Mouse (Mus musculus) limb, embryonic 14.5 days (tissue): ENCODE measurements at regions not wholly inside any gene's neighbourhood (a gene's known extent, or its start where the extent isn't known, plus 50 kb on each side); places are given as distances from the start of the nearest gene placed in this dataset.

ENCODE experiments used
- ATAC-seq: fragments of 200-750 bp; cut with Nextera tagmentation; 2 replicates; pipeline ENCODE4 v1.8.0; 2017; ENCODE audit warnings: low read depth, moderate number of reproducible peaks, moderate TSS enrichment; ENCODE audit not compliant: low FRiP score
- DNase-seq: peaks from one replicate; pipeline ENCODE4 v3.0.0-alpha.2; 2015; ENCODE audit warnings: low spot score
- H3K27ac ChIP-seq: fragments of 300-500 bp; sonication (generic); replicated peaks from 2 replicates; pipeline ENCODE4 v1.5.1; 2014; ENCODE audit warnings: low read depth, mild to moderate bottlenecking, low read length, moderate library complexity, mixed read lengths
- H3K27me3 ChIP-seq: fragments of 300-500 bp; sonication (generic); 2 replicates; pipeline ENCODE4 v1.6.1; 2014; ENCODE audit warnings: low read length, mixed read lengths; ENCODE audit not compliant: control insufficient read depth, insufficient read depth
- H3K36me3 ChIP-seq: fragments of 300-500 bp; sonication (generic); 2 replicates; pipeline ENCODE4 v1.6.1; 2014; ENCODE audit warnings: mild to moderate bottlenecking, low read length, moderate library complexity, mixed read lengths; ENCODE audit not compliant: control insufficient read depth, insufficient read depth
- H3K4me1 ChIP-seq: fragments of 300-500 bp; sonication (generic); 2 replicates; pipeline ENCODE4 v1.6.1; 2014; ENCODE audit warnings: antibody characterized with exemption, low read length, mixed read lengths; ENCODE audit not compliant: control insufficient read depth, insufficient read depth
- H3K4me2 ChIP-seq: fragments of 300-500 bp; sonication (generic); replicated peaks from 2 replicates; pipeline ENCODE4 v1.6.1; 2014; ENCODE audit warnings: low read depth, mild to moderate bottlenecking, low read length, moderate library complexity; ENCODE audit not compliant: severe bottlenecking
- H3K4me3 ChIP-seq: fragments of 300-500 bp; sonication (generic); replicated peaks from 2 replicates; pipeline ENCODE4 v1.5.1; 2014; ENCODE audit warnings: low read length
- H3K9ac ChIP-seq: fragments of 300-500 bp; sonication (generic); 2 replicates; pipeline ENCODE4 v1.6.1; 2014; ENCODE audit warnings: mild to moderate bottlenecking, low read depth, low read length, moderate library complexity; ENCODE audit not compliant: severe bottlenecking
- H3K9me3 ChIP-seq: fragments of 300-500 bp; sonication (generic); 2 replicates; pipeline ENCODE4 v1.6.1; 2016; ENCODE audit warnings: low read length; ENCODE audit not compliant: control insufficient read depth
- POLR2A ChIP-seq: fragments of 200-500 bp; IDR thresholded peaks from 2 replicates; pipeline ENCODE4 v1.8.0; 2012; ENCODE audit warnings: inconsistent platforms, mild to moderate bottlenecking, moderate library complexity, borderline replicate concordance; ENCODE audit not compliant: insufficient read depth, insufficient read length; ENCODE audit errors: extremely low read depth
- WGBS: fragments of 180-500 bp; shearing (Covaris S2); extraction: QIAGEN DNeasy Blood & Tissue Kit; methylation state at CpG from one replicate; pipeline ENCODE4 v1.1.7; 2014; 5-methylcytosine and 5-hydroxymethylcytosine counted together

DNA sequence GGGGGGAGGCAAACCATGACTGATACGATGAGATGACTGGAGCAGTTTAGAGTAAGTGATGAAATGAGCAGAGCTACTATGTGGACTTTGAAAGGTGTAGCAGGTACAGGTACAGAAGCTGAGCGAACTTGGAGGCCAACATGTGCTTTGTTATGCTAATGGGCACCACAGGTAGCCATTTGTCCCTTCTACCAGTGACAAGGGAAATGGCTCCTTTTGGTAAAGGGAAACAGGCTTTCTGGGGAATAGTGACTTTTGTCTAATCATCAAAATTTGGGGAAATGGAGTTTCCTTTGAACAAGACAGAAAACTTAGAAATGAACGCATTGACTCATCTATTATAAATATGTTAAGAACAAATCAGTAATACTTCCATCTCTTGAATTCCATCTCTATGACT lies 368.8 kb downstream of the Insc start:
- H3K4me1 ChIP-seq: no peaks in the 10 kb centered on the region
- no peaks in the 10 kb centered on the region for H3K36me3 ChIP-seq
- no peak overlapping the region for H3K4me3 ChIP-seq
- no peak overlapping the region for H3K4me2 ChIP-seq
- H3K27me3 ChIP-seq: no peaks in the 10 kb centered on the region
- no peak overlapping the region for H3K27ac ChIP-seq
- WGBS: 57% methylated on average over 3 of the region's 3 CpGs
- H3K9me3 ChIP-seq: no peaks in the 10 kb centered on the region
- no peak for TF ChIP-seq POLR2A
- DNase-seq: no peak
- no peak for ATAC-seq
- no peak overlapping the region for H3K9ac ChIP-seq

DNA sequence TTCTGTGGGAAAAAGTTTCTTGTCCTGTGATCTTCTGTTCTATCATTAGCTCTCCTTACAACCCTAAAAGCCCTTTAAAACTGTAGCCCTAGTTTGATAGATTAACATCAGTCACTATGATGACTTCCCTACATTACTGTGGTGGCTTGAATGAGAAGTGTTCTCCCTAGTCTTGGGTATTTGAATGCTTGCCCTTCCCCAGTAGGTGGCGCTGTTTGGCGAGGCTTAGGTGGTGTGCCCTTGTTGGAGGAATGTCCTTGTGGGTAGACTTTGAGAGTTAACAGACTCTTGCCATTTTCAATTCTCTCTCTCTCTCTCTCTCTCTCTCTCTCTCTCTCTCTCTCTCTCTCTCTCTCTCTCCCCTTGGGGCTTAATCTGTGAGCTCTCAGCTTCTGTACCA lies 379.8 kb downstream of the Insc start:
- Histone ChIP-seq H3K36me3 (no peaks in the 10 kb centered on the region), H3K27me3 (no peaks in the 10 kb centered on the region), H3K9me3 (no peaks in the 10 kb centered on the region), H3K4me3 (no peak overlapping the region), H3K27ac (no peak overlapping the region), H3K4me2 (no peak overlapping the region), H3K9ac (no peak overlapping the region), H3K4me1 (no peaks in the 10 kb centered on the region)
- no peak for TF ChIP-seq POLR2A
- DNase-seq (no peak), ATAC-seq (no peak)
- 62% methylated on average over 2 of the region's 2 CpGs for WGBS

DNA sequence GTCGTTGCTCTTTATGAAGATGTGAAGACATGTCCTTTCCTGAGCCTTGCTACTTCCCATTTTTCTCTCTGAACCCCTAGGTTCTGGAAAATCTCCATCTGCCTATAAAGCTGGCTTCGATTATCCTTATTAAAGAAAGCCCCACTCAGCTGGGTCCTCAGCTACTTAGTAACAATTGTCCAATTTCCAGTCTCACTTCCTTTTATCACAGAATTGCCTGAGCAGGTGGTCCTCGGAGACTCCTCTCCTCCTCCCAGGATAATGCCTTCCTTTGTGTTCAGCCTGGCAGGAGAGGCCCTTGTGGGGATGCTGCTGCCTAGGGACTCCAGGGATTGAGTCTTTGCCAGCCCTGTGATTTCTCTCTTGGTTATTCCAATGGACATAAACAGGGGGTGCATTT lies 385.5 kb downstream of the Insc start:
- no peak for DNase-seq
- 33% methylated on average over 3 of the region's 3 CpGs for WGBS
- H3K4me2 ChIP-seq: no peak overlapping the region
- TF ChIP-seq POLR2A: no peak
- H3K27ac ChIP-seq: no peak overlapping the region
- no peaks in the 10 kb centered on the region for H3K9me3 ChIP-seq
- ATAC-seq: no peak
- no peaks in the 10 kb centered on the region for H3K27me3 ChIP-seq
- no peaks in the 10 kb centered on the region; the same call in 1 of the 2 replicates for H3K4me1 ChIP-seq
- no peak overlapping the region for H3K9ac ChIP-seq
- H3K4me3 ChIP-seq: no peak overlapping the region
- no peaks in the 10 kb centered on the region for H3K36me3 ChIP-seq

DNA sequence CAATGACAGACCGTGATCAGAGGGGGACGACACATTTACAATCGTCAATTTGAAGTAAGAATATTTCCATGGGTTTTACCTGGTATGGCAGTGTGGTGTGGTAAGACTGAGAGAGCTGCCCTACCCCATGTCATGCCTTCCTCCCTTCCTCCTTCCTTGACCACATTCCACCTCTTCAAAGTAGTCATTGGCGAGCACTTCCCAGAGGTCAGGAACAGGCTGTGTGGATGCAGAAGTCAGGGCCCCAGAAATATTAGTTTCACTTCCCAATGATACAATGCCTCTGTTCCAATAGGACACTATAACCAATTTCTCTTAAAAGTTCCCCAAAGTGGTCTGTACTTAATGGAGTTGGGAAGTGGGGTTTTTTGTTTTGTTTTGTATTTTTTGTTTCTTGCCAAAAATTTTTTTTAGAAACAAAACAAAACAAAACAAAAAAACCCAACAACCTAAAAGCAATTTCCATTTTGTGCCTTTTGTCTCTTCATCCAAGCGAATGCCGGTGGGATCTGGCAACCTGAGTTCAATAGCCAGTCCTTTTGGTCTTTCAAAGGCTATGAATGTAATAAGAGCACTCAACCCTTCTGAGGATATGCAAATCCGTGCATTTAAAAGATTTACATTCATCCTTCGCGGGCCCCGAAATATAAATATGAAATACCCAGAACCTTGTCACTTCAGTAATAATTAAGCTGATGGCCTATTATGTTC lies 387.9 kb downstream of the Insc start:
- TF ChIP-seq POLR2A: no peak
- no peak for ATAC-seq

DNA sequence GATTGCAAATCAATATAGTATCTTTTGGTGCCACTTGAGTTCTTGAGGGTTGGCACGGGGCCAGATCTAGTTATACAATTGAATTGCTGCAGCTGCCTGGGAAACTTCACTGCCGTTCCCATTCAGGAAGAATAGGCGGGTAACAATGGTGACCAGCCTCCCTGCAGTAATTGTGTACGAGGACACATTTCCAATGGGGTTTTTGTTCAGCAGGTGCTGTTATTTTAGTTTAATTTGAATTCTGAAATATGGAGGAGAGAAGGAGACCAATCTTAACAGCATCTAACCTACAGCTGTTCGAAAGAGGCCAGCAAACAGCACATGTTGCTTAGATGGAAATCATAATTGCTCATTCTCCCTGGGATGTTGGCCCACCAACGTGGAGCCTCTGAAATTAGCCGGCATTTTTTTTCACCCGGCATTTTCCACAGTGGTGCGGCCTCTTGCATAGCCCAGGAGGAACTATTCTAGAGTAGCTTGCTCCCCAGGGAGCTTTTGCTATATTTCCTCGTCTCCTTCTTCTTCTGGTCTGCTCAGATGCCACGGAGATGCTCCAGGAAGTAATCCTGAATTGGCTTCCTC lies 388.6 kb downstream of the Insc start:
- Histone ChIP-seq H3K36me3 (no peaks in the 10 kb centered on the region), H3K4me3 (no peak overlapping the region), H3K9ac (no peak overlapping the region), H3K4me2 (no peak overlapping the region), H3K9me3 (no peaks in the 10 kb centered on the region), H3K27me3 (no peaks in the 10 kb centered on the region), H3K27ac (no peak overlapping the region), H3K4me1 (no peaks in the 10 kb centered on the region; the same call in 1 of the 2 replicates)
- no peak for TF ChIP-seq POLR2A
- WGBS: 62% methylated on average over 11 of the region's 11 CpGs
- no peak for DNase-seq
- no peak for ATAC-seq

More for the DNA sequence above, 387.9 kb downstream of the Insc start:
- no peaks in the 10 kb centered on the region for H3K9me3 ChIP-seq
- no peak overlapping the region for H3K9ac ChIP-seq
- H3K4me3 ChIP-seq: no peak overlapping the region
- no peak for DNase-seq
- no peaks in the 10 kb centered on the region for H3K27me3 ChIP-seq
- no peak overlapping the region for H3K27ac ChIP-seq
- H3K4me2 ChIP-seq: no peak overlapping the region
- 92% methylated on average over 10 of the region's 10 CpGs for WGBS
- no peaks in the 10 kb centered on the region; the same call in 1 of the 2 replicates for H3K4me1 ChIP-seq
- H3K36me3 ChIP-seq: no peaks in the 10 kb centered on the region
